Mouse (Mus musculus): ENCODE measurements at regions not wholly inside any gene's neighbourhood (a gene's known extent, or its start where the extent isn't known, plus 50 kb on each side); places are given as distances from the start of the nearest gene placed in this dataset. TPM values are rescaled to one million over a fixed set of nuclear protein-coding genes. Genes with fewer than 3 reads are reported as not detected.

GRCm38 (mm10) chr7:35901942-35902381 lies 99.2 kb upstream of the Zfp507 start:
- peaks cover 3% of the 10 kb centered on the region; the same call in 1 of the 2 replicates for H3K9me3 ChIP-seq (replicated peaks)
- H3K4me3 ChIP-seq: peak overlapping the region; percentile 43
- H3K4me1 ChIP-seq: peaks cover 8% of the 10 kb centered on the region
- peak; percentile 74 for DNase-seq (ENCODE audit: low spot score)
- peaks cover 11% of the 10 kb centered on the region for H3K27me3 ChIP-seq (ENCODE audit: low read depth, poor library complexity, severe bottlenecking)
- H3K27ac ChIP-seq (replicated peaks): no peak overlapping the region
- H3K36me3 ChIP-seq: no peaks in the 10 kb centered on the region
- 3% methylated on average over 17 of the region's 17 CpGs for WGBS

DNA sequence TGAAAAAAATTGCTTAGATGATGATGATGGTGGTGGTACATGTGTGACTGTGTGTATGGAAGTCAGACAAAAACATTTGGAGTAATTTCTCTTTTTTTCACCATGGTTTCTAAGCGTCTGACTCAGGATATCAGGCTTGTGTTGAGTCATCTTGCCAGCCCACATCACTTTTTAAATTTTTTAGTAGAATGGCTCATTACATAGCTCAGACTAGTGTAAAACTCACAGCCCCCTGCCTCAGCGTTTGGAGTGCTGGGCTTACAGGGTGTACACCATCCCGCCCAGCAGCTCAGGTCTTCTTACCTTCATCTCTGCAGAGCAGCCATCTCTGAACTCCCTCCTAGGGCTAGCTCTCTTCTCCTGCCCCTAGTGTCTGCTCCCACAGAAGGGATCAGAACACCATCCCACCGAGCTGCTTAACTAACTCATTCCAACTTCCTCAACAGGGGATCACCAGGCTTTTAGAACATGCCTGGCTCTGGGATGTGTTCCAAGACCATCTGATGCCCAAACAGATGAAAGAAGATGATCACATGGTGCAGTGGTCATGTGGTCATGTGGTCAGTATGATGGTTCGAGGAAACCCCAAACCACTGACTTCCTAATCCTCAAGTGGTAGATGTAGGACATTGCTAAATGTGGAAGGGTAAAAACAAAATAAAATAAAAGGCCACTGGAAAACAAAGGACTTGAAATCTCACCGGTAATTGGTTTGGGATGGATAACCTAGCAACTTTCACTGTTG lies 96.1 kb upstream of the Zfp507 start:
- Histone ChIP-seq H3K4me3 (no peak overlapping the region), H3K9me3 (replicated peaks) (peaks cover 3% of the 10 kb centered on the region; the same call in 1 of the 2 replicates), H3K4me1 (peaks cover 8% of the 10 kb centered on the region), H3K27me3 (ENCODE audit: low read depth, poor library complexity, severe bottlenecking) (peaks cover 11% of the 10 kb centered on the region), H3K36me3 (no peaks in the 10 kb centered on the region), H3K27ac (replicated peaks) (no peak overlapping the region)
- WGBS: 90% methylated on average over 6 of the region's 6 CpGs
- no peak for DNase-seq (ENCODE audit: low spot score)

GRCm38 (mm10) chr7:35893292-35893691 lies 90.5 kb upstream of the Zfp507 start:
- Histone ChIP-seq H3K27ac (replicated peaks) (no peak overlapping the region), H3K9me3 (replicated peaks) (no peaks in the 10 kb centered on the region), H3K36me3 (no peaks in the 10 kb centered on the region), H3K4me3 (no peak overlapping the region), H3K27me3 (ENCODE audit: low read depth, poor library complexity, severe bottlenecking) (no peaks in the 10 kb centered on the region), H3K4me1 (no peaks in the 10 kb centered on the region)
- WGBS: 6% methylated on average over 2 of the region's 2 CpGs
- no peak for DNase-seq (ENCODE audit: low spot score)

- no peak for DNase-seq (ENCODE audit: low spot score)
- no peaks in the 10 kb centered on the region for H3K4me1 ChIP-seq
- H3K9me3 ChIP-seq (replicated peaks): no peaks in the 10 kb centered on the region
- H3K27me3 ChIP-seq (ENCODE audit: low read depth, poor library complexity, severe bottlenecking): no peaks in the 10 kb centered on the region
- no peaks in the 10 kb centered on the region for H3K36me3 ChIP-seq
- no peak overlapping the region for H3K27ac ChIP-seq (replicated peaks)
- no peak overlapping the region for H3K4me3 ChIP-seq
- WGBS: 93% methylated on average over 11 of the region's 11 CpGs
Observed at GRCm38 (mm10) chr7:35886051-35886450, 83.2 kb upstream of the Zfp507 start.

DNA sequence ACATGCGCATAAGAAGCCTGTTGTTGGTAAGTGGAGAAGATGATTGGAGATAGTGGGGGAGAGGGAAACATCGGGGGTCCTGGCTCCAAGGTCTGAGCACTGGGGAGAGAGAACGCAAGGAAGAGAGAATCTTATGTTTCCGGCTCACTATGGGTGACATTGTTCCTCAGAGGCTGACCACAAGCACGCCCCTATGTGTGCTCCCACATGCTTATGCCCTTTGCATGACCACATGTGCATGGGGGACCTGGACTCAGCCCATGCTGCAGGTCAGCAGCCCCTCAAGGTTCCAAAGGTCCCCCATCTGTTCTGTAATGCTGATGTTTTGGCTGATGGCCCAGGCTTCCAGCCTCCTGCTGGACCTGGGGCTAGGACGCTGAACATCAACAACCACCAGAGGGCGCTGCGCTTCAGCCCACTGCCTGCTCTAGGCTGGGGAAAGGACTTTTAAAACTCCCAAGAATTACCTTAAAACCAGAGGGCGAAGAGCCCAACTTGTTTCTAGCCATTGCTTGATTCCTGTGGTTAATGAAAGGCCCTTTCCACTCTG lies 77.0 kb upstream of the Zfp507 start:
- Histone ChIP-seq H3K36me3 (no peaks in the 10 kb centered on the region), H3K4me3 (no peak overlapping the region), H3K4me1 (peaks cover 4% of the 10 kb centered on the region; the same call in 1 of the 2 replicates), H3K9me3 (replicated peaks) (no peaks in the 10 kb centered on the region), H3K27ac (replicated peaks) (no peak overlapping the region), H3K27me3 (ENCODE audit: low read depth, poor library complexity, severe bottlenecking) (no peaks in the 10 kb centered on the region)
- DNase-seq (ENCODE audit: low spot score): peak; percentile 70
- 52% methylated on average over 9 of the region's 9 CpGs for WGBS

GRCm38 (mm10) chr7:35878164-35878563 lies 75.4 kb upstream of the Zfp507 start:
- H3K4me1 ChIP-seq: peaks cover 4% of the 10 kb centered on the region; the same call in 1 of the 2 replicates
- WGBS: 89% methylated on average over 7 of the region's 7 CpGs
- H3K27ac ChIP-seq (replicated peaks): no peak overlapping the region
- H3K4me3 ChIP-seq: no peak overlapping the region
- DNase-seq (ENCODE audit: low spot score): no peak
- H3K36me3 ChIP-seq: no peaks in the 10 kb centered on the region
- peaks cover 15% of the 10 kb centered on the region; the same call in 1 of the 2 replicates for H3K9me3 ChIP-seq (replicated peaks)
- H3K27me3 ChIP-seq (ENCODE audit: low read depth, poor library complexity, severe bottlenecking): no peaks in the 10 kb centered on the region

DNA sequence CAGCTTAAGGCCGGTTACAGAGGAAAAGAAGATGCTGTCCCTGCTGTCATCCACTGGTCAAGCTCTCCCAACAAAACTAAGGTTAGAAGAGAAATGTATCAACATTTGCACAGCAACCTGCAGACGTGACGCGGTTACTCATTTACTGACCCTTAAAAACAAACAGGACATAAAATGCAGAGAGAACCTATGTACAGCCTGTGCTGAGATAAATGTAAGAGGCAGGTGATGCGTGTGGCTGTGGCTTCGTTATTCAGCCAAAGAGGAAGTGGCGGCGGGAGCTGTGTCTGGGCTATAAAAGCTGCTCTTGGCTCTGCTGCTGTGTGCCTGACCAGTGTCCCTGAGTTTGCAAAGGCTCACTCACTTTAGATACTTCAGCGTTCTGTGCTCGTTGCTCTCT lies 58.2 kb upstream of the Zfp507 start:
- WGBS: 84% methylated on average over 10 of the region's 10 CpGs
- Histone ChIP-seq H3K4me3 (no peak overlapping the region), H3K9me3 (replicated peaks) (no peaks in the 10 kb centered on the region), H3K27me3 (ENCODE audit: low read depth, poor library complexity, severe bottlenecking) (no peaks in the 10 kb centered on the region), H3K36me3 (no peaks in the 10 kb centered on the region), H3K27ac (replicated peaks) (no peak overlapping the region), H3K4me1 (no peaks in the 10 kb centered on the region)
- DNase-seq (ENCODE audit: low spot score): no peak

DNA sequence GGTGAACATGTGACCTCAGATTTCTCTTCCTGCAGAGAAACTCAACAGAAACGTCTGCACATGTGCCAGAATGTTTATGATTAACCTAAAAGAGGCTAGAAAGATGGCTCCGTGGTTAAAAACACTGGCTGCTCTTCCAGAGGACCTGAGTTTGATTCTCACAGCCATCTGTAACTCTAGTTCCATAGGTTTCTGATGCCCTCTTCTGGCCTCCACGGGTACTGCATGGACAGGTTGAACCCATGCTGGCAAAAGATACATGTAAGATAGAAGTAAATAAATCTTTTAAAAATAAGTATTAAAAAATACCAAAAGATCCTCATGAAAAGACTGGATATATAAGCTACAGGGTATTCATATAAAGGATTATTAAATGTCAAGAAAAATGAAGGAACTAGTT lies 56.8 kb upstream of the Zfp507 start:
- Histone ChIP-seq H3K27me3 (ENCODE audit: low read depth, poor library complexity, severe bottlenecking) (no peaks in the 10 kb centered on the region), H3K4me3 (no peak overlapping the region), H3K27ac (replicated peaks) (no peak overlapping the region), H3K9me3 (replicated peaks) (no peaks in the 10 kb centered on the region), H3K36me3 (no peaks in the 10 kb centered on the region), H3K4me1 (no peaks in the 10 kb centered on the region)
- DNase-seq (ENCODE audit: low spot score): peak; percentile 28
- 20% methylated on average over 3 of the region's 3 CpGs for WGBS

DNA sequence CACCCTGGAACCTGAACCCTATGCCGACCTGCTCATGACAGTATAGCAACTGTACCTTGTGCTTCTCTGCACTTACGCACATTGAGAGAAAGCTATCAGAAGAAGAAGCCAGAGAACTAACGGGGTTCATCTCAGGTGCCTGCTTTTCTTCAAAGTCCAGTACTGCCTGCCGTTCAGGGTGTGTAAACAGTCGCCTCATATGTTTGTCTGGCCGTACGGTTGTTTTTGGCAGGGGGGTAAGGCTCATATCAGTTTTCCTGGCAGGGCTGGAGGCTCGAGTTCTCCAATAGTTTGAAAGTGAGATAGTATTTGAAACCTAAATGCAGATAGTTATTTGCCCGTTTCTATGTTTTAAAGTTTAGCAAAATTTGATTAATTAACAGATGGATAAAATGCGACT lies 54.9 kb upstream of the Zfp507 start:
- 89% methylated on average over 10 of the region's 10 CpGs for WGBS
- Histone ChIP-seq H3K4me3 (no peak overlapping the region), H3K9me3 (replicated peaks) (no peaks in the 10 kb centered on the region), H3K4me1 (no peaks in the 10 kb centered on the region), H3K27ac (replicated peaks) (no peak overlapping the region), H3K27me3 (ENCODE audit: low read depth, poor library complexity, severe bottlenecking) (no peaks in the 10 kb centered on the region), H3K36me3 (no peaks in the 10 kb centered on the region)
- DNase-seq (ENCODE audit: low spot score): no peak

Small RNA genes in the stretch of these regions (microRNA-seq; reads per million reads assigned to microRNA genes)
- not detected for gene Gm23292
